Mouse (Mus musculus) MEL (cell line): ENCODE measurements around the gene Myl6.

Experiments
- BHLHE40 ChIP-seq: IDR thresholded peaks from 2 replicates; pipeline ENCODE4 v1.6.1; 2012; ENCODE audit warnings: low read depth, mild to moderate bottlenecking, inconsistent platforms, low read length, improper control_type of control experiment, borderline replicate concordance
- CHD2 ChIP-seq: IDR thresholded peaks from 2 replicates; pipeline ENCODE4 v1.6.1; 2011; ENCODE audit warnings: low read length, improper control_type of control experiment
- CTCF ChIP-seq, 3 experiments: IDR thresholded peaks in 2 of 3; conservative IDR thresholded peaks in 1 of 3; 2 replicates each; pipeline ENCODE4 v1.5.1; 2011 to 2012; ENCODE audit warnings: low read length in 3 of 3, low read depth in 2 of 3, mild to moderate bottlenecking in 2 of 3, improper control_type of control experiment in 1 of 3, inconsistent platforms in 1 of 3, mixed read lengths in 1 of 3, moderate library complexity in 1 of 3; ENCODE audit not compliant: control insufficient read depth in 1 of 3, insufficient read depth in 1 of 3, poor library complexity in 1 of 3, severe bottlenecking in 1 of 3
- EP300 ChIP-seq, 2 experiments: IDR thresholded peaks; 2 replicates each; pipeline ENCODE4 v1.6.1; 2011; ENCODE audit warnings: improper control_type of control experiment in 2 of 2, low read length in 2 of 2, low read depth in 1 of 2, mild to moderate bottlenecking in 1 of 2
- ETS1 ChIP-seq: IDR thresholded peaks from 2 replicates; pipeline ENCODE4 v1.6.1; 2012; ENCODE audit warnings: low read depth, mild to moderate bottlenecking, inconsistent platforms, low read length, improper control_type of control experiment, moderate library complexity
- HCFC1 ChIP-seq: IDR thresholded peaks from 2 replicates; pipeline ENCODE4 v1.6.1; 2012; ENCODE audit warnings: low read depth, mild to moderate bottlenecking, inconsistent platforms, low read length, improper control_type of control experiment, moderate library complexity
- MAFK ChIP-seq: IDR thresholded peaks from 2 replicates; pipeline ENCODE4 v1.6.1; 2011; ENCODE audit warnings: low read depth, mild to moderate bottlenecking, low read length, improper control_type of control experiment, borderline replicate concordance
- MAZ ChIP-seq: IDR thresholded peaks from 2 replicates; pipeline ENCODE4 v1.6.1; 2012; ENCODE audit warnings: low read depth, mild to moderate bottlenecking, inconsistent platforms, low read length, improper control_type of control experiment
- POLR2A ChIP-seq, 2 experiments: IDR thresholded peaks; 2 replicates each; pipeline ENCODE4 v1.6.1; 2011 to 2012; ENCODE audit warnings: low read length in 2 of 2, mild to moderate bottlenecking in 2 of 2, control low read depth in 1 of 2, improper control_type of control experiment in 1 of 2, low read depth in 1 of 2, moderate library complexity in 1 of 2; ENCODE audit not compliant: control insufficient read depth in 1 of 2, insufficient read depth in 1 of 2, poor library complexity in 1 of 2
- RAD21 ChIP-seq: IDR thresholded peaks from 2 replicates; pipeline ENCODE4 v1.6.1; 2011; ENCODE audit warnings: mild to moderate bottlenecking, low read depth, low read length, improper control_type of control experiment
- TBP ChIP-seq: IDR thresholded peaks from 2 replicates; pipeline ENCODE4 v1.8.0; 2011; ENCODE audit warnings: low read depth, low read length, improper control_type of control experiment
- TCF12 ChIP-seq: IDR thresholded peaks from 2 replicates; pipeline ENCODE4 v1.6.1; 2014; ENCODE audit warnings: low read depth, mild to moderate bottlenecking, inconsistent platforms, low read length, improper control_type of control experiment, moderate library complexity
- USF2 ChIP-seq, 2 experiments: IDR thresholded peaks; 2 replicates each; pipeline ENCODE4 v1.6.1; 2011 to 2012; ENCODE audit warnings: improper control_type of control experiment in 2 of 2, low read length in 2 of 2, borderline replicate concordance in 1 of 2, inconsistent platforms in 1 of 2, low read depth in 1 of 2, mild to moderate bottlenecking in 1 of 2; ENCODE audit not compliant: insufficient read depth in 1 of 2

GRCm38 (mm10) chr10:128489380-128489779 is 4.6 kb downstream of the Myl6 start:
- TF ChIP-seq MAFK (no peak), USF2 (IDR thresholded peaks at IDR 0.05; ENCODE audit: borderline replicate concordance in 1 of 2, insufficient read depth in 1 of 2, low read depth in 1 of 2, low read length in 2 of 2) (no peak), HCFC1 (peak; percentile 58; the same call in 1 of the 2 replicates), CHD2 (no peak), RAD21 (no peak), CTCF (IDR thresholded peaks at IDR 0.05 in 2 of 3, conservative IDR thresholded peaks at IDR 0.05 in 1 of 3; ENCODE audit: control insufficient read depth in 1 of 3, insufficient read depth in 1 of 3, low read depth in 2 of 3, low read length in 3 of 3, poor library complexity in 1 of 3, severe bottlenecking in 1 of 3) (no peak), BHLHE40 (no peak), EP300 (IDR thresholded peaks at IDR 0.05; ENCODE audit: low read depth in 1 of 2, low read length in 2 of 2) (no peak), ETS1 (no peak), POLR2A (IDR thresholded peaks at IDR 0.05; ENCODE audit: control insufficient read depth in 1 of 2, insufficient read depth in 1 of 2, low read depth in 1 of 2, low read length in 2 of 2, poor library complexity in 1 of 2) (no peak), TCF12 (no peak), MAZ (no peak), TBP (no peak)
